Mouse (Mus musculus) erythroblast, embryonic 14.5 days (primary cell): ENCODE results near the gene Gm37240.

Experiments
- GATA1 ChIP-seq: IDR thresholded peaks from 2 replicates; pipeline ENCODE4 v1.6.1; 2012; ENCODE audit warnings: low read length, inconsistent platforms, mixed read lengths
- TAL1 ChIP-seq: IDR thresholded peaks from 3 replicates; pipeline ENCODE4 v1.6.1; 2012; ENCODE audit warnings: low read length, inconsistent platforms, mixed read lengths

DNA sequence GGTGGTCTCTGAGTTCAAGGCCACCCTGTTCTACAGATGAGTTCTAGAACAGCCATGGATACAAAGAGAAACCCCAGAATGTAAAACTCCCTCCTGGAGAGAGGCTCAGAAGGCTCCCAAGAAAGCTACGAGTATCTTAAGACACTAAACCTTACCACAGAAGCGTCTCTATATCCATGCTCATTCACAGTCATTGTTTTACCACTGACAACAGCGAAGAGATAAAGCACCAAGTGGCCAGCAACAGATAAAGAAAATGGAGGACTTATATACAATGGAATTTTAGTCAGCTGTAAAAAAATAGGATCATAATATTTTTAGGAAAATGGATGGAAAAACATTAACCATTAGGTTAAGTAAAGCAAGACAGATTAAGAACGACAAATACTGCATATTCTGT is 1382.1 kb downstream of the Gm37240 start:
- TF ChIP-seq TAL1 (no peak), GATA1 (no peak)
